Mouse (Mus musculus): ENCODE data around the gene Smarcd3. TPM values are rescaled to one million over a fixed set of nuclear protein-coding genes. Genes with fewer than 3 reads are reported as not detected.

The Smarcd3 gene
- 44.2 and 44.7 TPM in 2 replicates for polyA plus RNA-seq (2014; fragmentation: Nextera tagmentation; extraction: Ambion mirVana)

DNA sequence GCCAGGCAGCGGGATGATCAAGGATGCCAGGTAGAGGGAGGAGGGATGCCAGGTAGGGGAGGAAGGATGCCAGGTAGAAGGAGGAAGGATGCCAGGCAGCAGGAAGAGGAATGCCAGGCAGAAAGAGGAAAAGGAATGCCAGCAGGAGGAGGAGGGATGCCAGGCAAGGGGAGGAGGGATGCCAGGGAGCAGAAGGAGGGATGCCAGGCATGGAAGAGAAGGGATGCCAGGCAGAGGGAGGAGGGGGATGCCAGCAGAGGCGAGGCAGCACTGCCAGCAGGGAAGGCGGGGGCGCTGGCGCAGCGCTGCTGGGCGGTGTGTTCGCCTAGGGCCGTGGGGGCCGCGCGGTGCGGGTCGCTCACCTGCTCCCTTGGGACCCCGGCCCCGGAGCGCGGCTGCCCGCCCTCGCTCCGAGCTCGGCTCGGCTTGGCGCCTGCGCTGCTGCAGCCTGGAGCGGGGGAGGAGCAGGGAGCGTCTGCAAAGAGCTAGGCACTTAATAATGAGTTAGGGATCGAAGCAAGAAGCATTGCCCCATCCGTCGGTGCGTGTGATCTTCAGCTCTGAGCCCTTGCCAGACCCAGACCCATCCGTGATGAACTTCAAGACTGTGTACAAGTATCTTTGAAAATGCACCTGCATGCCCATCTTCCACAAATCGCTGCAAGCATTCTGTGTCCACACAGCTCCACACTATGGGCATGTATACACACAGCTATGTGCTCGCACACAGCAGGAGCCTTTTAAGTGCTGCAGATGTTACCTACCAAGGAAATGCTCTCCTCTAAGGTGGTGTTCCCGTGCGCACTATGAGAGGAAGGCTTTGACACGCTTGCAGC is at the start of gene Smarcd3:
TSS of gene Smarcd3 (minus strand) at position 426 of the 836 bp plus-strand sequence.
- Histone ChIP-seq H3K27me3 (ENCODE audit: control insufficient read depth, insufficient read depth, low read length) (peaks cover 24% of the 10 kb centered on the region), H3K27ac (replicated peaks; ENCODE audit: low read depth, low read length) (no peak within 1 kb of the TSS), H3K9me3 (ENCODE audit: control insufficient read depth, low read length) (no peaks in the 10 kb centered on the region; the same call in 1 of the 2 replicates), H3K36me3 (ENCODE audit: control insufficient read depth, insufficient read depth, low read length) (no peaks in the 10 kb centered on the region), H3K4me3 (ENCODE audit: low read depth, low read length) (peak within 1 kb of the TSS; percentile 44), H3K4me1 (ENCODE audit: control insufficient read depth, insufficient read depth, low read length) (peaks cover 11% of the 10 kb centered on the region), H3K9ac (ENCODE audit: low read length) (peak within 1 kb of the TSS; percentile 70), H3K4me2 (ENCODE audit: low read depth, severe bottlenecking) (peak within 1 kb of the TSS; percentile 98)
- peak; percentile 73 for DNase-seq (ENCODE audit: low spot score)
- peak; percentile 56; the same call in 1 of the 2 replicates for ATAC-seq (ENCODE audit: insufficient number of reproducible peaks, low FRiP score, low TSS enrichment, low read depth)
- WGBS, result 1% methylated on average over 37 of the region's 37 CpGs

DNA sequence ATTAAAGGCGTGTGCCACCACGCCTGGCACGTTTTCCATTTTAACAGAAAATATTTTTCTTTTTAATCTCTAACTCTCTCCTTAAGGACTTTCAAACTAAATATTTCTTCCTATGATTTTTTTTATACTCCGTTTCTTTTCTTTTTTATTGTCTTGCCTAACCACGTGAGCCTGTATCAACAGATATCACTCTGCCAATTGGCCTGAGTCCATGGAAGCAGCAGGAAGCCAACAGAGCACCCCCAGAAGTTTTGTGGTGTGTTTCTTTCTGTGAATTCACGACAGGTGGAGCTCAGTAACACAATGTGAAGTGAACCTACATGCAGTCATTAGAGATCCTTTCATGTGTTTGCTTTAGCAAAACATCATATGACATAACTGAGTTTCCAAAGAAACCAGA is 37.2 kb upstream of the Smarcd3 start:
- Histone ChIP-seq H3K4me3 (ENCODE audit: low read depth, low read length) (no peak overlapping the region), H3K36me3 (ENCODE audit: control insufficient read depth, insufficient read depth, low read length) (no peaks in the 10 kb centered on the region), H3K9ac (ENCODE audit: low read length) (no peak overlapping the region), H3K27ac (replicated peaks; ENCODE audit: low read depth, low read length) (no peak overlapping the region), H3K4me2 (ENCODE audit: low read depth, severe bottlenecking) (no peak overlapping the region), H3K4me1 (ENCODE audit: control insufficient read depth, insufficient read depth, low read length) (no peaks in the 10 kb centered on the region), H3K9me3 (ENCODE audit: control insufficient read depth, low read length) (no peaks in the 10 kb centered on the region), H3K27me3 (ENCODE audit: control insufficient read depth, insufficient read depth, low read length) (no peaks in the 10 kb centered on the region)
- 84% methylated on average over 6 of the region's 6 CpGs for WGBS
- DNase-seq (ENCODE audit: low spot score), result no peak
- ATAC-seq (ENCODE audit: insufficient number of reproducible peaks, low FRiP score, low TSS enrichment, low read depth), result no peak

- WGBS, result 94% methylated on average over 3 of the region's 4 CpGs
- Histone ChIP-seq H3K27ac (replicated peaks; ENCODE audit: low read depth, low read length) (no peak overlapping the region), H3K4me1 (ENCODE audit: control insufficient read depth, insufficient read depth, low read length) (no peaks in the 10 kb centered on the region), H3K9me3 (ENCODE audit: control insufficient read depth, low read length) (no peaks in the 10 kb centered on the region), H3K27me3 (ENCODE audit: control insufficient read depth, insufficient read depth, low read length) (no peaks in the 10 kb centered on the region), H3K9ac (ENCODE audit: low read length) (no peak overlapping the region), H3K4me2 (ENCODE audit: low read depth, severe bottlenecking) (no peak overlapping the region), H3K36me3 (ENCODE audit: control insufficient read depth, insufficient read depth, low read length) (no peaks in the 10 kb centered on the region), H3K4me3 (ENCODE audit: low read depth, low read length) (no peak overlapping the region)
- no peak for ATAC-seq (ENCODE audit: insufficient number of reproducible peaks, low FRiP score, low TSS enrichment, low read depth)
- DNase-seq (ENCODE audit: low spot score), result no peak
Observed at GRCm38 (mm10) chr5:24659708-24660423, 35.7 kb upstream of the Smarcd3 start.

DNA sequence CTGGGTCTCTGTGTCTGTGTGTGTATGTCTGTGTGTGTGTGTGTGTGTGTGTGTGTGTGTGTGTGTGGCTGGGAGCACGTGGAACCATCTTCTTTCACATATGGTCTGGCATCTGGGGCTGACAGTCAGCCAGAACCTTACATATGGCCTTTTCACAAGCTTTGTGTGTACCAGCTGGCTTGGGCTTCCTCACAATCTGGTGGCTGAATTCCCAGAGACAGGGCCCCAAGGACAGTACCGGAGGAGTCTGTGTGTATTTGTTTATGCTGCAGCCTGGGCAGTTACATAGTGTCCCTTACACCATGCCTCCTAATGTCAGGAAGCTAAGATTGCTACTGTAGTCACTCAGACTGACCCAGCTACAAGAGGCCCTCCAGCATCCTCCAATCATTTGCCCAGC is 32.9 kb upstream of the Smarcd3 start:
- no peak for ATAC-seq (ENCODE audit: insufficient number of reproducible peaks, low FRiP score, low TSS enrichment, low read depth)
- no peak overlapping the region for H3K9ac ChIP-seq (ENCODE audit: low read length)

DNA sequence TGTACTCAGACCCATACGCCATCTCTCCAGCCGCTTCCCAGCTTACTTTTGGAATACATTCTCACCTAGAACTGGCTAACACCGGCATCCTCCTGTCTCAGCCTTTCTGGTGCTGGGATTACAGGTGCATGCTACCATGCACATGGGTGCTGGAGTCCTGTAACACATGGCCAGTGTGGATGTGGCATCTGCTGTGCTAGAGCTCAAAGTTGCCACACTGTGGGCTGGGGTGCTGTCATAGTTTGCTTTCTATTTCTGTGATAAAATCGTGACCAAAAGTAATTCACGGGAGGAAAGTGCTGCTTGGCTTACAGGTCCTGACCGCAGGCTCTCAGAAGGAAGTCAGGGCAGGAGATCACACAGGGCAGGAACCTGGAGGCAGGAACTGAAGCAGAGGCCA is 30.3 kb upstream of the Smarcd3 start:
- WGBS, result 83% methylated on average over 6 of the region's 6 CpGs
- H3K9ac ChIP-seq (ENCODE audit: low read length), result no peak overlapping the region
- no peak overlapping the region for H3K27ac ChIP-seq (replicated peaks; ENCODE audit: low read depth, low read length)
- H3K27me3 ChIP-seq (ENCODE audit: control insufficient read depth, insufficient read depth, low read length), result no peaks in the 10 kb centered on the region
- no peaks in the 10 kb centered on the region for H3K4me1 ChIP-seq (ENCODE audit: control insufficient read depth, insufficient read depth, low read length)
- ATAC-seq (ENCODE audit: insufficient number of reproducible peaks, low FRiP score, low TSS enrichment, low read depth), result no peak
- no peak overlapping the region for H3K4me2 ChIP-seq (ENCODE audit: low read depth, severe bottlenecking)
- no peak overlapping the region for H3K4me3 ChIP-seq (ENCODE audit: low read depth, low read length)
- DNase-seq (ENCODE audit: low spot score), result no peak
- H3K9me3 ChIP-seq (ENCODE audit: control insufficient read depth, low read length), result no peaks in the 10 kb centered on the region
- no peaks in the 10 kb centered on the region for H3K36me3 ChIP-seq (ENCODE audit: control insufficient read depth, insufficient read depth, low read length)

More for the DNA sequence above, 32.9 kb upstream of the Smarcd3 start:
- 77% methylated on average over 2 of the region's 2 CpGs for WGBS
- Histone ChIP-seq H3K4me3 (ENCODE audit: low read depth, low read length) (no peak overlapping the region), H3K4me1 (ENCODE audit: control insufficient read depth, insufficient read depth, low read length) (no peaks in the 10 kb centered on the region), H3K4me2 (ENCODE audit: low read depth, severe bottlenecking) (no peak overlapping the region), H3K36me3 (ENCODE audit: control insufficient read depth, insufficient read depth, low read length) (no peaks in the 10 kb centered on the region), H3K27me3 (ENCODE audit: control insufficient read depth, insufficient read depth, low read length) (no peaks in the 10 kb centered on the region), H3K27ac (replicated peaks; ENCODE audit: low read depth, low read length) (no peak overlapping the region), H3K9me3 (ENCODE audit: control insufficient read depth, low read length) (no peaks in the 10 kb centered on the region)
- DNase-seq (ENCODE audit: low spot score), result no peak

GRCm38 (mm10) chr5:24652780-24653179 is 28.6 kb upstream of the Smarcd3 start:
- WGBS, result 87% methylated on average over 5 of the region's 5 CpGs
- DNase-seq (ENCODE audit: low spot score) (no peak), ATAC-seq (ENCODE audit: insufficient number of reproducible peaks, low FRiP score, low TSS enrichment, low read depth) (no peak)
- Histone ChIP-seq H3K4me1 (ENCODE audit: control insufficient read depth, insufficient read depth, low read length) (no peaks in the 10 kb centered on the region), H3K9me3 (ENCODE audit: control insufficient read depth, low read length) (no peaks in the 10 kb centered on the region), H3K4me3 (ENCODE audit: low read depth, low read length) (no peak overlapping the region), H3K4me2 (ENCODE audit: low read depth, severe bottlenecking) (no peak overlapping the region), H3K27me3 (ENCODE audit: control insufficient read depth, insufficient read depth, low read length) (no peaks in the 10 kb centered on the region), H3K36me3 (ENCODE audit: control insufficient read depth, insufficient read depth, low read length) (no peaks in the 10 kb centered on the region), H3K27ac (replicated peaks; ENCODE audit: low read depth, low read length) (no peak overlapping the region), H3K9ac (ENCODE audit: low read length) (no peak overlapping the region)

DNA sequence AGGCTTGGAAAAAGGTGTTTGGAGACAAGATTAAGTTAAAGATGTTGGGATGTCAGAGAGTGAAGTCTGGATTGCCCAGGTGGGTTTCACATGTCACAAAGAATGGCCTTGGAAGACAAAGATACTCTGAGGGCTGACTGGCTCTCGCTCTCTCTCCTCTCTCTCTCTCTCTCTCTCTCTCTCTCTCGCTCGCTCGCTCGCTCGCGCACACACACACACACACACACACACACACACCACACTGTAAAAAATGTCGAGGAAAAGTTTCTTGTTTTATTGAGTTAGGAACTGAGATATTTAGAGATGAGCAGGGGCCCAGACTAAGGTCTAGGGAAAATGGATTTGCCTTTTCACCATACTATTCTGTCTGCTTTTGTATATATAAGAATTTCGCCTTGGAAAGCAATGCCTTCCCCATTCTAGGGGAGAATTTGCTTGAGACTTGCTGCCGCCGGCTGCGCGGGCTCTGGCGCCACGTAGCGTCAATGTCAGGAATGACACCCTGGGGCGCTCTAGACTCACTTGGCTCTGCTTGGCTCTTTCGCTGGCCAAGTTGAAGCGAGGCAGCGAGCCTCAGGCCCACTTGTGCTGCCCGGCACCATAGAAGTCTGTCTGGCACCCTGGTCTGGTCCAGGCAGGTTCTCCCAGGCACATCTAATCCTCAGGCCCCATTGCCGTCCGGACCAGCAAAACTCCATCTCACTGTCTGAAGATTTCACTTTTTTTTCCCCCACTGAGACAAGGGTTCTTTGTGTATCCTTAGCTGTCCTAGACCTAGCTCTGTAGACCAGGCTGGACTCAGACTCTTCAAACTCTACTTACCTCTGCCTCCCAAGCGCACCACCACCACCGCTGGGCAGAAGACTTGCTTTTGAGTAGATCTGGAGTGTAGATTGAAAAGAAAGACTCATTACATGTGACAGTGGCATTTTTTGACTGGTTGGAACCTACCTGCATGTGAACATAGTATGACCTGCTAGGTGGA is 27.8 kb upstream of the Smarcd3 start:
- H3K9ac ChIP-seq (ENCODE audit: low read length), result no peak overlapping the region
- DNase-seq (ENCODE audit: low spot score) (peak; percentile 91), ATAC-seq (ENCODE audit: insufficient number of reproducible peaks, low FRiP score, low TSS enrichment, low read depth) (peak; percentile 61; the same call in 1 of the 2 replicates)
- no peaks in the 10 kb centered on the region for H3K36me3 ChIP-seq (ENCODE audit: control insufficient read depth, insufficient read depth, low read length)
- H3K9me3 ChIP-seq (ENCODE audit: control insufficient read depth, low read length), result no peaks in the 10 kb centered on the region
- no peak overlapping the region for H3K4me3 ChIP-seq (ENCODE audit: low read depth, low read length)
- no peak overlapping the region for H3K27ac ChIP-seq (replicated peaks; ENCODE audit: low read depth, low read length)
- H3K27me3 ChIP-seq (ENCODE audit: control insufficient read depth, insufficient read depth, low read length), result no peaks in the 10 kb centered on the region
- H3K4me1 ChIP-seq (ENCODE audit: control insufficient read depth, insufficient read depth, low read length), result no peaks in the 10 kb centered on the region
- no peak overlapping the region for H3K4me2 ChIP-seq (ENCODE audit: low read depth, severe bottlenecking)
- WGBS, result 29% methylated on average over 25 of the region's 25 CpGs

DNA sequence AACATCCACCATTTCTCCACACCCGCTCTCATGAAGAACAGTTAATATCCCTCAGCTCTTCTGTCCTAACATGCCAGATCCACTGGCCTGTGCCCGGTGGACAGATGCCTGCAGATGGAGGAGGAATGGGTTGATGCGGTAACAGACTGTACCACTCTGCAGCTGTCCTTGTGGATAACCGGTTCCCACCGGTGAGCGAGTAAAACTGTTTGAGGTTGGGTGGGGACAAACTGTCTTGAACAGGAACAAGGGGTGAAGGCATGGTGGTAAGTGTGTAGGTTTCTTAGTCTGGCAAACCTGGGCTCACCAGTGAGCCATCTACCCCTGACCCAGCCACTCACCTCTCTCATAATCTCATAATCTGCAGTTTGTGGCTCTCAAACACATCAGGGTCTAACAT is 27.1 kb upstream of the Smarcd3 start:
- Histone ChIP-seq H3K36me3 (ENCODE audit: control insufficient read depth, insufficient read depth, low read length) (no peaks in the 10 kb centered on the region), H3K9ac (ENCODE audit: low read length) (no peak overlapping the region)
- 83% methylated on average over 6 of the region's 6 CpGs for WGBS

More for the DNA sequence above, 27.1 kb upstream of the Smarcd3 start:
- Histone ChIP-seq H3K27ac (replicated peaks; ENCODE audit: low read depth, low read length) (no peak overlapping the region), H3K27me3 (ENCODE audit: control insufficient read depth, insufficient read depth, low read length) (no peaks in the 10 kb centered on the region), H3K4me3 (ENCODE audit: low read depth, low read length) (no peak overlapping the region), H3K4me1 (ENCODE audit: control insufficient read depth, insufficient read depth, low read length) (no peaks in the 10 kb centered on the region), H3K9me3 (ENCODE audit: control insufficient read depth, low read length) (no peaks in the 10 kb centered on the region), H3K4me2 (ENCODE audit: low read depth, severe bottlenecking) (no peak overlapping the region)
- DNase-seq (ENCODE audit: low spot score) (no peak), ATAC-seq (ENCODE audit: insufficient number of reproducible peaks, low FRiP score, low TSS enrichment, low read depth) (no peak)
